Mouse (Mus musculus) adrenal gland, adult 8-10 months (tissue): Measurements from ENCODE around the gene Slc7a5. TPM values are rescaled to one million over a fixed set of nuclear protein-coding genes. Genes with fewer than 3 reads are reported as not detected.

ENCODE experiments used
- DNase-seq: peaks from one replicate; pipeline ENCODE4 v3.0.0; 2022
- total RNA-seq, 4 experiments: library from RNA; stranded (reverse); gene quantifications; 2 replicates each; pipeline ENCODE4 v1.2.4; 2022

The Slc7a5 gene
- total RNA-seq, 4 experiments from 2014 or later, result 51.8 to 96.5 (median 70.3) TPM

- no peak for DNase-seq
Measured at GRCm38 (mm10) chr8:121935341-121936294, 28.1 kb upstream of the Slc7a5 start.

DNA sequence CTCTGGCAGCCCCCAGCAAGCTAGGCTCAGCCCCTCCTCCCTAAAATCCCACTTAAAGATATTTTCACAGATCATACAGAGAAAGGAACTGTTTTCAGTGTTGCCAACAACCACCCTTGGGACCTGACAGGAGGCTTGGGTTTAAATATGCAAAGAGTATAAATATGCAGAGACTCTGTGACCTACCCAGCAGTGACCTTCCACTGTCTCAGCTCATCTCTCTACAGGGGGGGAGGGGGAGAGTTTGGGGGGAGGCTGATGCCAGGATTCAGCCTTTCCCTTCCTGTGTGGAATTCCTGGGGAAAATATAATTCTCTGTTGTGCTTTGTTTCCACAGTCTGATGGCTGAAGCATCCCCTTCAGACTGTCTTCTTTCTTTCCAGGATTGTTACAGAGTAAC lies 27.4 kb upstream of the Slc7a5 start:
- no peak for DNase-seq

GRCm38 (mm10) chr8:121934506-121934905 lies 27.0 kb upstream of the Slc7a5 start:
- peak; percentile 31 for DNase-seq

DNA sequence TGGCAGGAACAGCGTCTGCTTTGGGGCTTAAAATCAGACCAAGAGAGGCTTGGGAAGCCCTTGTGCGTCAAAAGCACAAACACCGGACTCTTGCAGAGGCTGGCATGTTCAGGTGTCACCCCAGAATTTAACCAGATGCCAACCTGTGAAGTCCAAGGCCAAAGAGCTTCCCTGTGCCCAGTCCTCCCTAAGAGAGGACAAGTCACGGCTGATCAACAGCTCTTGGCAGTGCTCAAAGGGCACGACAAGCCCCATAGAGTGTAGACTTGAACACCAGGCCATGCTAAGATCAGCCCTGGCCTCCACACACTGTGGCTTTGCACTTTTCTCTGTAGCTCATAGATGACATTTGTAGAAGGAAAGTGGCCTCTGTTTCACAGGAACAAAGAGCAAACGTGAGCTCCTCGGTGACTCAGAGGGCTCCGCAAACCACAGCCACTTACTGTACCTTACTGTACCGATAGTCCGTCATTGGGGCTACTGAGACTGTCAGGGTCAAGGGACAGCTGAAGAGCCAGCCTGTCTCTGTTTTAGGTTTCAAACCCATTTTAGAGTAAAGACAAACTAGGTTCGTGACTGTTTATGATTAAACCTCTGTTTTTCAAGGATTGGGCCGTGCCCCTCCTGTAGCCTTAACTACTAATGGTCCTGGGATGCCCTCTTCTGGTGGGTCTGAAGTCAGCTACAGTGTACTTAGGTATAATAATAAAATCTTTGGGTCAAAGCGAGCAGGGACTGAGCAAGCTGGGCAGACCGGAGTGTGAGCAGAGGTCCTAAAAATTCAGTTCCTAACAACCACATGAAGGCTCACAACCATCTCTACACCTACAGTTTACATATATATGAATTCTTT lies 25.4 kb upstream of the Slc7a5 start:
- no peak for DNase-seq

GRCm38 (mm10) chr8:121932026-121932667 lies 24.7 kb upstream of the Slc7a5 start:
- no peak for DNase-seq

DNA sequence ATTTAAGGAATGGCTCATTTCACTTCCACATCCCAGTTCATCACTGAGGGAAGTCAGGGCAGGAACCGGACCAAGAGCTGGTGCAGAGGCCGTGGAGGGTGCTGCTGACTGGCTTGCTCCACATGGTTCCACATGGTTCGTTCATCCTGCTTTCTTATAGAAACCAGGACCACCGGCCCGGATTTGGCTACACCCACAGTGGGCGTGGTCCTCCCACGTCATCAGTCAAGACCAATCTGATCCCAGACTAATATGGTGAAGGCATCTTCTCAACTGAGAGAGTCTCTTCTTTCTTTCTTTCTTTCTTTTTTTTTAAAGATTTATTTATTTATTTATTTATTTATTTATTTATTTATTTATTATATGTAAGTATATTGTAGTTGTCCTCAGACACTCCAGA lies 24.1 kb upstream of the Slc7a5 start:
- no peak for DNase-seq

- DNase-seq, result no peak
Measured at GRCm38 (mm10) chr8:121930047-121930446, 22.6 kb upstream of the Slc7a5 start.

DNA sequence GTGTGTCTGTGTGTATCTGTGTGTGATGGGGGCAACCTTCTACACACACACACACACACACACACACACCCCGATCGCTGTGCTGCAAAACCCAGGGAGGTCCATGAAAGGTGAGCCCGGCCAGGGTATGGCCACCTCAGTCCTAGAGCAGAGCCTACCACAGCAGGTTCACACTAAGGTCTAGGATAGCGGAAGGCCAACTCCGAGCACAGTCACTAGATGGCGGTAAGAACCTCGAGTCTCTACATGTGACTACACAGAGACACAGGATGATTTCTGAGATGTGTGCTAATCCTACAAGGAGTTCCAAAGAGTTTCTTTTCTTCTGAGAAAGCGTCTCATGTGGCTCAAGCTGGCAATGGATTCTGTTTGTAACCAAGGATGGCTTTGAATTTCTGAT lies 19.8 kb upstream of the Slc7a5 start:
- peak; percentile 36 for DNase-seq

DNA sequence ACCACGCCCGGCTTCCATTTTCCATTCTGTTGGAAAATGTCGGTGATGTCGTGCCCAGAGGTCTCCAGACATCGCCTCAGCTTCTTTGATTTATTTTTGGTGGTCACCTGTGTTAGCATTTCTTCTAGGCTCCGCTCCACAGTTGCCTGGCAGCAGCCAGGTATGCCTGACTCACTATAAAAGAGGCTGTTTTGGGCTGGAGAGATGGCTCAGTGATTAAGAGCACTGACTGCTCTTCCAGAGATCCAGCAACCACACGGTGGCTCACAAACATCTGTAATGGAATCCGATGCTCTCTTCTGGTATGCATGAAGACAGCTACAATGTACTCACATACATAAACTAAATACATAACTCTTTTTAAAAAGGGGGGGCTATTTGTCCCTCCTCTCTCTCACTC lies 18.8 kb upstream of the Slc7a5 start:
- no peak for DNase-seq

GRCm38 (mm10) chr8:121925624-121926023 lies 18.1 kb upstream of the Slc7a5 start:
- peak; percentile 62 for DNase-seq

DNA sequence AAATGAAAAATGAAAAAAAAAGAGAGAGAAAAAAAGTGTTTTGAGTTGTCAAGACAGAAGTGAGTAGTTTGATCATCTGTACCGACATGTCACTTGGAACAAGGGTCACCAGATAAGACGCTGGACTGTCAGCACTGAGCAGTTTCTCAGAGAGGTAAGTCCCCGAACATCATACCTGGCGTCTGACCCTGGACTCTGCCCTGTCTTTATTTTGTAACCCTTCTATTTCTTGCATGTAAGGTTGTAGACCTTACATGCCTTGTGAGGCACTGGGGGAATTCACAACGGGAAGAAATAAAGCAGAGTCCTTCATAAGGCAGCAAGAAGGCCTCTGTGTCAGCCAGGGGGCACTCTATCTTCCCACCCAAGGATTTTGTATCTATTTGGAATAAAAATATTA lies 17.2 kb upstream of the Slc7a5 start:
- no peak for DNase-seq

DNA sequence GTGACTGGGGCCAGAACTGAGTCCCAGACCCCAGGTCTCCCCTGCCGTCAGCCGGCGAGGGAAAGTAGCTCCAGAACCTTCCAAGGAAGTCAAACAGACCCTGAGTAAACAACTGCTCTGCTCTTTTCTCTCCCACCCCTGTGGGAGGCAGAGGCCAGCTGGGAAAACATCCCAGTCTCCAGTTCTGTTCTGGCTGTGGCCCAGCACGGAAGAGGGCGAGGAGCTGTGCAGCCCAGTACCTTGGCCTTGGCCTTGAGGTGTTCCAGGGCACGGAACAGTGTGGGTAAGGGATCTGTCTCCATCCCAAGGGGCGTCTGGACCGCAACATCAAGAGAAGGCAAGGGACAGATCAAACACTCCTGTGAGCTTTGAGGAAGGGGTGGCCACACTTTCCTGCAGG lies 14.6 kb upstream of the Slc7a5 start:
- DNase-seq, result no peak

DNA sequence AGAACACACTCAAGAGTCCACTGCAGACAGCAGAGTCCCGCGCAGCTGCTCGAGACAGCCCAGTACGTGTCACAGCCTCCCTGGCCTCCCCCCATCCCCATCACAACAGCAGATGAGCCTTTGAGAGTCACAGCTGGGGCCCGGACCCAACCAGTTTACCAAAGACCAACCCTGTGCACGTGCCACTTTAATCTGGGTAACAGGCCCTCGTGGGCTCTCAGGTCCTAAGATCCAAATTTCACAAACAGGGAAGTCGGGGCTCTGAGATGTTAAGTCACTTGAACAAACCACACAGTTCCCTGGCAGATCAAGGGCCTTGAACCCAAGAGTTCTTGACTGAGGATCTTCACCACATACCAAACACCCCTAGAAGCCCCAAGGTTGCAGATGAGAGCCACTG lies 14.1 kb upstream of the Slc7a5 start:
- DNase-seq, result no peak

- DNase-seq, result peak; percentile 45
Measured at GRCm38 (mm10) chr8:121919731-121920130, 12.2 kb upstream of the Slc7a5 start.

DNA sequence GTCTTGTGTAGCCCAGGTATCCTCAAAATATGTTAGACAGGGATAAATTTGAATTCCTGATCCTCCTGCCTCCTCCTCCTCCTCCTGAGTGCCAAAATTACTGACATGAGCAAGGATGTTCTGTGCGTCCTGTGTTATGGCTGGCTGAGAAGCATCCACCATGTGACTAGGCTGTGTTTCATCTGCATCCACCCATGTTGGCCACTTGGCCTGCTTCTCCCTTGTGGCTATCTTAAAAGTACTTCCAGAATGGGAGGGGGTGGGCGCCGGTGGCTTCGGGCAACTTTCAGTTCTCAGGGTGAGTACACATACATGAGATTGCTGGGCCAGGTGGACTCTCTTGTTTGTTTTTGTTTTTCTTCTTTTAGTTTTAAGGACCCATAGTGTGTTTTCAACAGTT lies 11.7 kb upstream of the Slc7a5 start:
- DNase-seq, result no peak

GRCm38 (mm10) chr8:121913378-121913777 lies 5.9 kb upstream of the Slc7a5 start:
- DNase-seq, result no peak

DNA sequence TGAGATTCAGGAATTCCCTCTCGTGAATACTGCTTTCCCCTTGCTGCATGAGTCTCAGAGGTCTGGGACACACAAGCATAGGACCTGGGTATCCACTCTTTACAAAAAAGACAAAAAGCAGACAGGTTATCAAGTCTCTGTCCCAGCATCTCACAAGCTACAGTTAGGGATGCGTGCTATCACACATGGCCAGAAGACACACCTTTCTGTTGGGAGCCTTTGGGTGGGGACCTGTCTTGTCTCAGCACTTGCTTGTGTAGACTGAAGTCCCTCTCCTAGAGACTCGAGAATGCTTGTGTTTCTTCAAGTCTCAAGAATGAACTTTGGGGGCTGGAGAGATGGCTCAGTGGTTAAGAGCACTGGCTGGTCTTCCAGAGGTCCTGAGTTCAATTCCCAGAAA lies 5.3 kb upstream of the Slc7a5 start:
- no peak for DNase-seq

GRCm38 (mm10) chr8:121911987-121912386 lies 4.5 kb upstream of the Slc7a5 start:
- DNase-seq, result no peak

DNA sequence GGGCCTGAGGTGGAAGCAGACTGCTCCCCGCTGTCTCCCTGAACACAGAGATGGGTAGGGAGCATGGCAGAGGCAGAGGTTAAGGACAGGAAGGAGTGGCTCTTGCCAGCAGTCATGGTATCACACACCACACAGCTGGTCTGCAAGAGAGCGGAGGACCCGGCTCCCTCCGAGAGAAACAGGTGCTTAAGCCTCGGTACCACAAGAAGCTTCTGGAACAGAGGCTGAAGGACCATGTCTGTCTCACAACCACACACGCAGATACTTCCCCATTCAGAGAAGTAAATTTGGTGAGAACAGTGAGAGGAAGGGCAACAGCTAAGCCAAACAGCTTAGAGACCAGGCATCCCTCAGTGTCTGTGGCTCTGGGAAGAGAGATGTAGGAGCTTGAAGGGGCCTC lies 3.9 kb upstream of the Slc7a5 start:
- no peak for DNase-seq

- peak; percentile 61 for DNase-seq
Measured at GRCm38 (mm10) chr8:121909663-121910062, 2.2 kb upstream of the Slc7a5 start.

DNA sequence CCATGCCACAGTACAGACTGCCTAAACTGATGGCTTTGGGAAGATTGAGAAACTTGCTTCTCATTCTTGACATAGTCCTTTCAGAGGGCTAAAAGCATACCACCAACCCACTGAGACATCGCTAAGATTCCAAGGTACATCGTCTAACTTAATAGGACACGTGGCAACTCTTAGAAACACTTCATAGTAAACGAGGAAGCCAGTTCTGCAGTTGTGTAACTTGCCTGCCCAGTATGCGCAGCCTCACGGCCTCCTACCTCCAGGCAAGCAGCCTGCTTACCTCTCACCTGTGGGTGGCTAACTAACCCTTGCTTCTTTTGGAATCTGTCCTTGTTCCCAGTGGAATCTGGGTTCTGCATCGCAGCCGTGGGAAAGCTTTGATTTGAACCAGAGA lies 1.7 kb upstream of the Slc7a5 start:
- no peak for DNase-seq

DNA sequence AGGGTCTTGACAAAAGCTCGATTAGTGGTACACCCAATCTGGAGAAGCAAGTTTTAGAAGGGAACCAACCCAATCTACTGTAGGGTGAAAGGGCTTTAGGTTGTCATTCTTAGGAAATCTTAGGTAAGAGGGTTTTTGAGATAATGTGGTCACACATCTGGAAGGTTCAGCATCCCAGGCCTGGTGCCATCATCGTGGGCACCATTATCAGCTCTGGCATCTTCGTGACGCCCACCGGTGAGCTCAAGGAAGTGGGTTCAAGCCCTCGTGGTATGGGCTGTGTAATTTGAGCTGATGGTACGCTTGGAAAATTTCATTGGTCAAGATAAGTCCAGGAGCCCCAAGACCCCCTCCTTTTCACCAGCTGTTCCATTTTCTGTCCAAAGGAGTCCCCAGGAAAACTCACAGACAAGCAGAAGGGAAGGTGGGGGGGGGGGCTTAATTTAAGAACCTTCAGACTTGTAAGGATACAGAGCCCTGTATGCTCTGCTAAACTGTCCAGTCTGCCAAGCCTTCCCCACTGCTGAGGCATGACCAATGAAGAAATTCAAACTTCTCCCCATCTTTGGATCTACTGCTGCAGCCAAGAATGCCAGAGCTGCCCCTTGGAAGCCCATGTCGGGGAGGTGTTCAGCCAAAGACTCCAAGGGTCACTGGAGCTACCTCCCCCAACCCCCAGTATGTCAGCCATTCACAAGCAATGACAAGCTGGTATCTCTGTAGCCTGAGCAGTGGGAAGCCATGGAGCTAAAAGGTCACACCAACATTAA lies 1.1 kb upstream of the Slc7a5 start:
- no peak for DNase-seq
